Mouse (Mus musculus): ENCODE measurements around the gene Apon. TPM values are rescaled to one million over a fixed set of nuclear protein-coding genes. Genes with fewer than 3 reads are reported as not detected.
A peak's percentile ranks its signal among the peaks of the same experiment; 100 is the strongest.

The Apon gene
- 0.39 and 0.66 TPM in 2 replicates for polyA plus RNA-seq (2015; fragmentation: Nextera tagmentation; extraction: Ambion mirVana)

DNA sequence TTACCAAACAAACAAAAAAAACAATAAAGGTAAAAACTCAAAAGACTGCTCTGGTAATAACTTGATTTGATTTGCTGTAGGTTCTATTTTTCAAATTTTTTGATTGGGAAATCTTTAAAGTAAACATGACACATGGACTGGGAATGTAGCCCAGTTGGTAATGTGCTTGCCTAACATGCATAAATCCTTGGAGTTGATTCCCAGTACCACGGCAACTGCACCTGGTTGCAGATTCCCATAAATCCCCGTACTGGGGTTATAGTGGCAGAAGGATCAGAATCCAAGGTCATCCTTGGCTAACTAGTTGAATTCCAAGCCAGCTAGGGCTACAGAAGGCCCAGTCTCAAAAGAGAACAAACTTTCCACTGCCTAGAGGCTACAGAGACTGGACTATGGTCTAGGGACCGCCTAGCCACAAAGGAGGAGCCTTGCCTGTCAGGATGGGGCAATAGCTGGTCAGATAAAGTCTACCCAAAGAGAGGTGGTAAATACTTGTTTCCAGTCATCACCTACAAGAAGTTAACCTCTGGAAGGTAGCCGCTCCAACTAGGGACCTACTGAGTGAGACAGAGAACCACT, at the start of gene Apon:
Gene Apon (plus strand): TSS at position 420 of the 579 bp plus-strand sequence.
- Histone ChIP-seq H3K27me3 (ENCODE audit: insufficient read depth, low read length) (no peaks in the 10 kb centered on the region), H3K36me3 (ENCODE audit: insufficient read depth, low read length) (peaks cover 44% of the 10 kb centered on the region), H3K9ac (replicated peaks; ENCODE audit: low read length) (no peak within 1 kb of the TSS), H3K27ac (ENCODE audit: low read length) (no peak within 1 kb of the TSS), H3K4me3 (ENCODE audit: low read length) (no peak within 1 kb of the TSS), H3K9me3 (ENCODE audit: low read length) (no peaks in the 10 kb centered on the region), H3K4me1 (ENCODE audit: insufficient read depth, low read length) (no peaks in the 10 kb centered on the region), H3K4me2 (replicated peaks; ENCODE audit: low read depth, low read length) (no peak within 1 kb of the TSS)
- ATAC-seq (ENCODE audit: low FRiP score, low TSS enrichment): no peak
- 82% methylated on average over 4 of the region's 4 CpGs for WGBS

GRCm38 (mm10) chr10:128204941-128205340, 49.0 kb upstream of the Apon start:
- Histone ChIP-seq H3K4me3 (ENCODE audit: low read length) (no peak overlapping the region), H3K9ac (replicated peaks; ENCODE audit: low read length) (no peak overlapping the region), H3K27ac (ENCODE audit: low read length) (no peak overlapping the region), H3K27me3 (ENCODE audit: insufficient read depth, low read length) (no peaks in the 10 kb centered on the region), H3K4me2 (replicated peaks; ENCODE audit: low read depth, low read length) (no peak overlapping the region), H3K9me3 (ENCODE audit: low read length) (no peaks in the 10 kb centered on the region), H3K36me3 (ENCODE audit: insufficient read depth, low read length) (peaks cover 6% of the 10 kb centered on the region; the same call in 1 of the 2 replicates), H3K4me1 (ENCODE audit: insufficient read depth, low read length) (no peaks in the 10 kb centered on the region)
- 87% methylated on average over 15 of the region's 15 CpGs for WGBS
- no peak for ATAC-seq (ENCODE audit: low FRiP score, low TSS enrichment)

DNA sequence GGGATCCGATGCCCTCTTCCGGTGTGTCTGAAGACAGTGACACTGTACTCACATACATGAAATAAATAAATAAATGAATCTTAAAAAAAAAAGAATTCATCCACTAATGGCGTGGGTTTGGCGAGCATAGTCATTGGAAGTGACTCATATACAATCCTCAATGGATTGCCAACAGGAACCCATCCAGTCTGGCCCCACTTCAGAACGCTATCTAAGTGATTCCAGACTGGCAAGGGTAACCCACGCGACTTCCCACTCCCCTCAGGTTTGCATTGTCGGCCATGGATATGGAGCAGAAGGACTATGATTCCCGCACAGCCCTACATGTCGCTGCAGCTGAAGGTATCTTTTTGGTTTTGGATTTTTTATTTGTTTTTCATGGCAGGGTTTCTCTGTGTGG, 45.6 kb upstream of the Apon start:
- Histone ChIP-seq H3K27ac (ENCODE audit: low read length) (no peak overlapping the region), H3K9ac (replicated peaks; ENCODE audit: low read length) (no peak overlapping the region), H3K4me3 (ENCODE audit: low read length) (no peak overlapping the region), H3K4me1 (ENCODE audit: insufficient read depth, low read length) (peaks cover 21% of the 10 kb centered on the region), H3K4me2 (replicated peaks; ENCODE audit: low read depth, low read length) (no peak overlapping the region), H3K9me3 (ENCODE audit: low read length) (no peaks in the 10 kb centered on the region), H3K27me3 (ENCODE audit: insufficient read depth, low read length) (peaks cover 1% of the 10 kb centered on the region; the same call in 1 of the 2 replicates), H3K36me3 (ENCODE audit: insufficient read depth, low read length) (peaks cover 6% of the 10 kb centered on the region; the same call in 1 of the 2 replicates)
- no peak for ATAC-seq (ENCODE audit: low FRiP score, low TSS enrichment)
- WGBS: 95% methylated on average over 10 of the region's 10 CpGs

- Histone ChIP-seq H3K9ac (replicated peaks; ENCODE audit: low read length) (no peak overlapping the region), H3K4me2 (replicated peaks; ENCODE audit: low read depth, low read length) (no peak overlapping the region), H3K9me3 (ENCODE audit: low read length) (no peaks in the 10 kb centered on the region), H3K36me3 (ENCODE audit: insufficient read depth, low read length) (peaks cover 6% of the 10 kb centered on the region; the same call in 1 of the 2 replicates), H3K4me3 (ENCODE audit: low read length) (no peak overlapping the region), H3K27me3 (ENCODE audit: insufficient read depth, low read length) (peaks cover 5% of the 10 kb centered on the region; the same call in 1 of the 2 replicates), H3K27ac (ENCODE audit: low read length) (no peak overlapping the region), H3K4me1 (ENCODE audit: insufficient read depth, low read length) (peaks cover 21% of the 10 kb centered on the region)
- WGBS: 93% methylated on average over 11 of the region's 11 CpGs
- no peak for ATAC-seq (ENCODE audit: low FRiP score, low TSS enrichment)
Measured at GRCm38 (mm10) chr10:128209311-128210009, 44.4 kb upstream of the Apon start.

GRCm38 (mm10) chr10:128210131-128210530, 43.8 kb upstream of the Apon start:
- no peak for ATAC-seq (ENCODE audit: low FRiP score, low TSS enrichment)
- peaks cover 5% of the 10 kb centered on the region; the same call in 1 of the 2 replicates for H3K27me3 ChIP-seq (ENCODE audit: insufficient read depth, low read length)
- H3K4me3 ChIP-seq (ENCODE audit: low read length): no peak overlapping the region
- H3K4me2 ChIP-seq (replicated peaks; ENCODE audit: low read depth, low read length): no peak overlapping the region
- H3K9me3 ChIP-seq (ENCODE audit: low read length): no peaks in the 10 kb centered on the region
- WGBS: 82% methylated on average over 2 of the region's 2 CpGs
- H3K4me1 ChIP-seq (ENCODE audit: insufficient read depth, low read length): peaks cover 21% of the 10 kb centered on the region
- peaks cover 6% of the 10 kb centered on the region; the same call in 1 of the 2 replicates for H3K36me3 ChIP-seq (ENCODE audit: insufficient read depth, low read length)
- H3K27ac ChIP-seq (ENCODE audit: low read length): no peak overlapping the region
- H3K9ac ChIP-seq (replicated peaks; ENCODE audit: low read length): no peak overlapping the region

DNA sequence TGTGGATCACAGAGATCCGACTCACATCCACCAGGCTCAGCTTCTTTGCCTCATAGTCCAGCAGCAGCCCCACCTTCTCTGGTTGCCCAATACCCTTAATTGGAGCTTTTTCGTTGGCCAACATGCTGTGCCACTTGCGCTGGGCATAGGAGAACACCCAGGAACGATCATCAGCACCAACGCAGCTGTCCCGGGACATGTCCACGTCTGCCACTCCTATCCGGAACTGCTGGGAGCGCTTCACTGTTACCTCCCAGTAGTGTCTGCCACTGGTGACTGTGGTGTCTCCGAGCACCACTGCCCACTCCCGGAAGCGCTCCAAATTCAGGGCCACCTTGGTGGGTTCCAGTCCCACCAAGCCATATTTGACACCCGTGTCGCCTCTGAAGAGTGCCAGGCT, 42.9 kb upstream of the Apon start:
- H3K27me3 ChIP-seq (ENCODE audit: insufficient read depth, low read length): peaks cover 5% of the 10 kb centered on the region; the same call in 1 of the 2 replicates
- H3K27ac ChIP-seq (ENCODE audit: low read length): 0 out of 2 replicates have a peak overlapping the region, but pooled peaks have one; percentile 23
- peak overlapping the region; percentile 97 for H3K4me2 ChIP-seq (replicated peaks; ENCODE audit: low read depth, low read length)
- peaks cover 21% of the 10 kb centered on the region for H3K4me1 ChIP-seq (ENCODE audit: insufficient read depth, low read length)
- peaks cover 6% of the 10 kb centered on the region; the same call in 1 of the 2 replicates for H3K36me3 ChIP-seq (ENCODE audit: insufficient read depth, low read length)
- H3K9me3 ChIP-seq (ENCODE audit: low read length): no peaks in the 10 kb centered on the region
- ATAC-seq (ENCODE audit: low FRiP score, low TSS enrichment): peak; percentile 37; the same call in 1 of the 2 replicates
- peak overlapping the region; percentile 82 for H3K9ac ChIP-seq (replicated peaks; ENCODE audit: low read length)
- WGBS: 20% methylated on average over 14 of the region's 14 CpGs
- peak overlapping the region; percentile 76 for H3K4me3 ChIP-seq (ENCODE audit: low read length)

GRCm38 (mm10) chr10:128211390-128212108, 42.3 kb upstream of the Apon start, which contains the start of gene Spryd4:
TSS of gene Spryd4 (minus strand) at chr10:128211807.
- WGBS: under 1% methylated on average over 30 of the region's 30 CpGs
- H3K36me3 ChIP-seq (ENCODE audit: insufficient read depth, low read length): peaks cover 2% of the 10 kb centered on the region; the same call in 1 of the 2 replicates
- no peaks in the 10 kb centered on the region for H3K9me3 ChIP-seq (ENCODE audit: low read length)
- peak; percentile 91 for ATAC-seq (ENCODE audit: low FRiP score, low TSS enrichment)
- H3K4me3 ChIP-seq (ENCODE audit: low read length): peak within 1 kb of the TSS; percentile 76
- peaks cover 21% of the 10 kb centered on the region for H3K4me1 ChIP-seq (ENCODE audit: insufficient read depth, low read length)
- peak within 1 kb of the TSS; percentile 82 for H3K9ac ChIP-seq (replicated peaks; ENCODE audit: low read length)
- H3K4me2 ChIP-seq (replicated peaks; ENCODE audit: low read depth, low read length): peak within 1 kb of the TSS; percentile 97
- peak within 1 kb of the TSS; percentile 41; the same call in 1 of the 2 replicates for H3K27ac ChIP-seq (ENCODE audit: low read length)
- H3K27me3 ChIP-seq (ENCODE audit: insufficient read depth, low read length): peaks cover 5% of the 10 kb centered on the region; the same call in 1 of the 2 replicates

GRCm38 (mm10) chr10:128212148-128212547, 41.7 kb upstream of the Apon start:
- Histone ChIP-seq H3K27me3 (ENCODE audit: insufficient read depth, low read length) (peaks cover 5% of the 10 kb centered on the region; the same call in 1 of the 2 replicates), H3K4me2 (replicated peaks; ENCODE audit: low read depth, low read length) (peak overlapping the region; percentile 97), H3K9ac (replicated peaks; ENCODE audit: low read length) (peak overlapping the region; percentile 82), H3K4me3 (ENCODE audit: low read length) (peak overlapping the region; percentile 76), H3K9me3 (ENCODE audit: low read length) (no peaks in the 10 kb centered on the region), H3K4me1 (ENCODE audit: insufficient read depth, low read length) (peaks cover 21% of the 10 kb centered on the region), H3K27ac (ENCODE audit: low read length) (peak overlapping the region; percentile 41; the same call in 1 of the 2 replicates), H3K36me3 (ENCODE audit: insufficient read depth, low read length) (no peaks in the 10 kb centered on the region; the same call in 1 of the 2 replicates)
- WGBS: 56% methylated on average over 6 of the region's 6 CpGs
- ATAC-seq (ENCODE audit: low FRiP score, low TSS enrichment): no peak

- Histone ChIP-seq H3K4me3 (ENCODE audit: low read length) (peak overlapping the region; percentile 45), H3K4me2 (replicated peaks; ENCODE audit: low read depth, low read length) (peak overlapping the region; percentile 72), H3K9me3 (ENCODE audit: low read length) (no peaks in the 10 kb centered on the region), H3K9ac (replicated peaks; ENCODE audit: low read length) (peak overlapping the region; percentile 70), H3K4me1 (ENCODE audit: insufficient read depth, low read length) (peaks cover 21% of the 10 kb centered on the region), H3K36me3 (ENCODE audit: insufficient read depth, low read length) (no peaks in the 10 kb centered on the region), H3K27ac (ENCODE audit: low read length) (peak overlapping the region; percentile 43; the same call in 1 of the 2 replicates), H3K27me3 (ENCODE audit: insufficient read depth, low read length) (peaks cover 5% of the 10 kb centered on the region; the same call in 1 of the 2 replicates)
- WGBS: under 1% methylated on average over 18 of the region's 18 CpGs
- ATAC-seq (ENCODE audit: low FRiP score, low TSS enrichment): peak; percentile 59
Measured at GRCm38 (mm10) chr10:128212871-128213323, 41.0 kb upstream of the Apon start.
